Mouse (Mus musculus): ENCODE results near the gene Shank2.

- TF ChIP-seq CTCF (IDR thresholded peaks at IDR 0.05; ENCODE audit: control insufficient read depth, insufficient read depth, low read length): no peak
- TF ChIP-seq POLR2A (IDR thresholded peaks at IDR 0.05; ENCODE audit: borderline replicate concordance, control insufficient read depth, low read depth, low read length): no peak
Measured at GRCm38 (mm10) chr7:144375483-144375882, 373.8 kb downstream of the Shank2 start.

All from bone marrow, adult 2 months (tissue).